Mouse (Mus musculus) kidney, embryonic 15.5 days (tissue): Measurements from ENCODE around the gene Abca8a. TPM values are rescaled to one million over a fixed set of nuclear protein-coding genes. Genes with fewer than 3 reads are reported as not detected.

Source experiments
- polyA plus RNA-seq: library from polyadenylated mRNA; unstranded; fragments of >200 nt; fragmentation: Nextera tagmentation; extraction: Ambion mirVana; gene quantifications from 2 replicates; pipeline ENCODE4 v1.2.1, GENCODE M21; 2015

Abca8a gene
- polyA plus RNA-seq, 1 experiment from 2014 or later: 0.30 TPM

Other genes with a start within 250 kb of the Abca8a start
- 0.47 and 0.63 TPM in 2 replicates for gene Abca8b, start 100.1 kb downstream of the Abca8a start, polyA plus RNA-seq
- 1.4 and 1.5 TPM in 2 replicates for gene Abca9, start 72.2 kb upstream of the Abca8a start, polyA plus RNA-seq
- 0.22 and 0.60 TPM in 2 replicates for gene Abca6, start 155.8 kb upstream of the Abca8a start, polyA plus RNA-seq
- 3.3 and 3.8 TPM in 2 replicates for gene Abca5, start 241.7 kb upstream of the Abca8a start, polyA plus RNA-seq